ENCODE assay signal across 8 mouse cellular contexts in genomic region chr12:101083839-101084195, GRCm38 (mm10). TPM values are rescaled to one million over a fixed set of nuclear protein-coding genes. Genes with fewer than 3 reads are reported as not detected.
DNase-seq lines count a peak whose midpoint lies in the region; ATAC-seq and TF ChIP-seq lines count a peak whose summit lies in the region.

No protein-coding gene starts in this region.

- in situ Hi-C loops in CH12.LX (cut with MboI; ENCODE audit: low pct_ligation_motif_present, low pct_unique_long_range_greater_than_20kb, low sequenced_read_pairs) = loop anchor here (10.0 kb wide), 1 partner anchor 981 kb away; no protein-coding TSS in a partner anchor

- dilution Hi-C loops in CH12.LX (cut with MboI; ENCODE audit: extremely low pct_ligation_motif_present, extremely low pct_unique_long_range_greater_than_20kb, low sequenced_read_pairs) = no loop called here

- ATAC-seq in forebrain, embryonic 16.5 days = no peak; the same call in 1 of the 2 replicates
- peak; percentile 77 for ATAC-seq in megakaryocyte, adult 5-6 weeks (ENCODE audit: poor library complexity, severe bottlenecking)

- peak overlapping the region; percentile 59; the same call in 1 of the 2 replicates for H3K4me2 ChIP-seq in CH12.LX (ENCODE audit: insufficient read depth, low read depth, poor library complexity, severe bottlenecking)
- H3K4me2 ChIP-seq in forebrain, embryonic 16.5 days (ENCODE audit: low read length) = peak overlapping the region; percentile 59

- H3K9me3 ChIP-seq in CH12.LX (replicated peaks; ENCODE audit: low read length) = no peaks in the 10 kb centered on the region
- H3K9me3 ChIP-seq in forebrain, embryonic 16.5 days (ENCODE audit: control insufficient read depth, low read length) = no peaks in the 10 kb centered on the region

- H3K27me3 ChIP-seq in CH12.LX (replicated peaks) = no peaks in the 10 kb centered on the region
- no peaks in the 10 kb centered on the region for H3K27me3 ChIP-seq in forebrain, embryonic 16.5 days (replicated peaks; ENCODE audit: control insufficient read depth, insufficient read depth, low read length)

- H3K36me3 ChIP-seq in CH12.LX (replicated peaks in 1 of 2; ENCODE audit: control insufficient read depth in 1 of 2, insufficient read depth in 1 of 2, low read length in 1 of 2) = peaks cover 6 to 13% of the 10 kb centered on the region in 2 experiments
- no peaks in the 10 kb centered on the region for H3K36me3 ChIP-seq in forebrain, embryonic 16.5 days (ENCODE audit: control insufficient read depth, insufficient read depth)

- intact Hi-C loops in gastrocnemius, adult 2 months (cut with DNase I) = no loop called here
- intact Hi-C loops in gastrocnemius, postnatal 14 days (cut with DNase I; ENCODE audit: low total_unique reads) = no loop called here
- intact Hi-C loops in left cerebral cortex, postnatal 36 days (cut with DNase I) = no loop called here
- intact Hi-C loops in left cerebral cortex, postnatal 4 days (cut with DNase I) = no loop called here

- H3K4me1 ChIP-seq in CH12.LX (ENCODE audit: control insufficient read depth in 1 of 2, insufficient read depth in 2 of 2) = peaks cover 0 to 16% of the 10 kb centered on the region in 2 experiments; a peak in 2 of 4 replicates
- H3K4me1 ChIP-seq in forebrain, embryonic 16.5 days (replicated peaks; ENCODE audit: control insufficient read depth, insufficient read depth, low read length) = peaks cover 24% of the 10 kb centered on the region

- peak overlapping the region; percentile 81 for H3K9ac ChIP-seq in CH12.LX (ENCODE audit: insufficient read depth, low read depth)
- peak overlapping the region; percentile 98 for H3K9ac ChIP-seq in forebrain, embryonic 16.5 days (replicated peaks; ENCODE audit: low read depth, low read length)

- under 1% methylated on average over 23 of the region's 23 CpGs for WGBS in forebrain, embryonic 16.5 days

- peak overlapping the region; percentile 81 for H3K4me3 ChIP-seq in gastrocnemius, adult 2 months
- peak overlapping the region; percentile 91 to 99 (median 95) for H3K4me3 ChIP-seq in CH12.LX (replicated peaks in 1 of 3; ENCODE audit: low read depth in 2 of 3, low read length in 2 of 3, poor library complexity in 1 of 3)
- peak overlapping the region; percentile 74 for H3K4me3 ChIP-seq in forebrain, embryonic 16.5 days (replicated peaks; ENCODE audit: low read length)

- no peak for TF ChIP-seq RAD21 in CH12.LX (IDR thresholded peaks at IDR 0.05; ENCODE audit: low read depth, low read length)

- H3K27ac ChIP-seq in gastrocnemius, adult 2 months = peak overlapping the region; percentile 99
- H3K27ac ChIP-seq in CH12.LX (ENCODE audit: insufficient read depth, low read depth) = no peak overlapping the region
- peak overlapping the region; percentile 97 for H3K27ac ChIP-seq in forebrain, embryonic 16.5 days (ENCODE audit: low read length)

- TF ChIP-seq EP300 in CH12.LX (IDR thresholded peaks at IDR 0.05; ENCODE audit: low read length) = no peak

- DNase-seq in gastrocnemius, adult 2 months = no peak
- no peak for DNase-seq in gastrocnemius, postnatal 14 days
- DNase-seq in CH12.LX (ENCODE audit: extremely low read depth) = peak; percentile 29
- DNase-seq in left cerebral cortex, postnatal 36 days (ENCODE audit: low spot score in 2 of 2) = no peak
- no peak for DNase-seq in left cerebral cortex, postnatal 4 days
- no peak for DNase-seq in layer of hippocampus, postnatal 25 days (ENCODE audit: extremely low spot score in 1 of 2, low spot score in 1 of 2)

- no peak for TF ChIP-seq POLR2A in CH12.LX (IDR thresholded peaks at IDR 0.05; ENCODE audit: low read depth, low read length)

- H3K79me2 ChIP-seq in CH12.LX (replicated peaks; ENCODE audit: control insufficient read depth, extremely low read depth, insufficient read depth, poor library complexity, severe bottlenecking) = peaks cover 41% of the 10 kb centered on the region

- TF ChIP-seq CTCF in gastrocnemius, adult 2 months (IDR thresholded peaks at IDR 0.05) = no peak
- no peak for TF ChIP-seq CTCF in CH12.LX (conservative IDR thresholded peaks at IDR 0.05 in 1 of 2, IDR thresholded peaks at IDR 0.05 in 1 of 2; ENCODE audit: low read depth in 2 of 2, low read length in 2 of 2)

TF ChIP-seq in CH12.LX, 34 proteins besides CTCF, POLR2A, EP300 and RAD21:
- TF ChIP-seq MEF2A (IDR thresholded peaks at IDR 0.05; ENCODE audit: borderline replicate concordance, low read depth, low read length) (no peak), SMC3 (IDR thresholded peaks at IDR 0.05; ENCODE audit: low read depth, low read length) (no peak), CHD1 (IDR thresholded peaks at IDR 0.05; ENCODE audit: low read depth, low read length) (no peak), MAZ (IDR thresholded peaks at IDR 0.05; ENCODE audit: low read depth, low read length) (peak; percentile 1; the same call in 1 of the 2 replicates)

RNA-seq across cellular contexts. Expression of gene Ppp4r3a, which starts 0.3 kb away (rescaled TPM):
- total RNA-seq in gastrocnemius, adult 2 months (2021) = 10 to 100 TPM; 19.9 to 20.6 TPM
- 10 to 100 TPM; 15.8 to 21.3 TPM for total RNA-seq in gastrocnemius, postnatal 14 days (2021)
- total RNA-seq in CH12.LX (2012; rRNA removed) = 43.2 and 49.9 TPM in 2 replicates
- total RNA-seq in CH12.LX (2014; rRNA removed) = 68.6 and 77.5 TPM in 2 replicates
- 64.5 and 68.5 TPM in 2 replicates for polyA plus RNA-seq in CH12.LX (2012; ENCODE audit: insufficient read length, low read depth)
- 32.4 and 33.5 TPM in 2 replicates for polyA plus RNA-seq in forebrain, embryonic 16.5 days (2015; fragmentation: Nextera tagmentation; extraction: Ambion mirVana)
- 82.5 and 82.6 TPM in 2 replicates for total RNA-seq in megakaryocyte, adult 5-6 weeks (2015)
- total RNA-seq in megakaryocyte, adult 5-6 weeks (2017) = 110 and 131 TPM in 2 replicates
- total RNA-seq in left cerebral cortex, postnatal 36 days (2021) = 10 to 100 TPM; 35.6 to 46.1 TPM
- total RNA-seq in left cerebral cortex, postnatal 4 days (2021) = 10 to 100 TPM; 49.9 to 56.2 TPM
- total RNA-seq in layer of hippocampus, postnatal 25 days (2021) = 10 to 100 TPM; 37.0 to 42.9 TPM

RNA-seq across cellular contexts. Expression of gene Ccdc88c, which starts 55.0 kb away (rescaled TPM):
- total RNA-seq in gastrocnemius, adult 2 months (2021) = 10 to 100 TPM; 28.4 to 34.7 TPM
- 10 to 100 TPM; 29.2 to 37.2 TPM for total RNA-seq in gastrocnemius, postnatal 14 days (2021)
- total RNA-seq in CH12.LX (2012; rRNA removed) = 24.9 and 25.9 TPM in 2 replicates
- total RNA-seq in CH12.LX (2014; rRNA removed) = 19.3 and 20.3 TPM in 2 replicates
- 30.1 and 32.7 TPM in 2 replicates for polyA plus RNA-seq in CH12.LX (2012; ENCODE audit: insufficient read length, low read depth)
- 18.1 and 20.7 TPM in 2 replicates for polyA plus RNA-seq in forebrain, embryonic 16.5 days (2015; fragmentation: Nextera tagmentation; extraction: Ambion mirVana)
- total RNA-seq in megakaryocyte, adult 5-6 weeks (2015) = 71.2 and 71.7 TPM in 2 replicates
- total RNA-seq in megakaryocyte, adult 5-6 weeks (2017) = 195 and 212 TPM in 2 replicates
- 10 to 100 TPM; 16.7 to 28.8 TPM for total RNA-seq in left cerebral cortex, postnatal 36 days (2021)
- 10 to 100 TPM; 35.9 to 40.3 TPM for total RNA-seq in left cerebral cortex, postnatal 4 days (2021)
- total RNA-seq in layer of hippocampus, postnatal 25 days (2021) = 10 to 100 TPM; 26.7 to 40.1 TPM
